Mouse (Mus musculus): Measurements from ENCODE around the gene Pkp3. TPM values are rescaled to one million over a fixed set of nuclear protein-coding genes. Genes with fewer than 3 reads are reported as not detected.
A peak's percentile ranks its signal among the peaks of the same experiment; 100 is the strongest.

Gene Pkp3
- polyA plus RNA-seq, 1 experiment from 2014 or later: 0.67 TPM

DNA sequence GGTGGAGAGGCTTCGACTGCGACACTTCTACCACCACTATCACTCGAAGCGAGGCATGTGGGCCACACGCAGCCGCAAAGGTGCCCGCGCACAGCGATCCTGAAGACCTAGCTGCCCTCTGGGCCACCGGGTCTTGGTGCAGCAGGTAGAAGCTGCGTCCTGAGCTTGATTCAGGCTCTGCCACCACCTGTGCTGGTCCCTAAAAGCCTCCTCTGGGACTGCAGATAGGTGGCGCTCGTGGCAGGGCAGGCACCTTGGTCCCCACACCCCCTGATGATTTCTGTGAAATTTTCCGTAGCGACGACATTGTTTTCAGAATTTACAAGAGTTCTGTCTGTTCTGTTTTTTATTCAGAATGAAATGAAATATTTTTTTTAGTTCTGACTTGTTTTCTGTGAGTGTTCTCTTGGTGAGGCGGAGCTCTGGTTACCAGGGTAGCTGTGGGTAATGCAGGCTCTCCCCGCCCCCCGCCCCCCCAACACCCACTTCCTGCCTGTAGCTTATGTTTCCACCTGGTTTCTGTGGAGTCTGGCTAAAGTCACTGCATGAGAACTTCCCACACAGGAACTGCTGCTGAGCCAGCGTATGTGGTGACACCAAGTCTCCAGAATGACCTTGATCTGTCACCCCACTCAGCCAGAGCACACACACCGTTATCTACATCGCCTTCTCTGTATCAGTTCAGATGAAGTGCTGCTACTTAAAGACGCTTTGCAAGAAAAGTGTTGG, 5.8 kb upstream of the Pkp3 start:
- no peak for ATAC-seq (replicated peaks; ENCODE audit: insufficient number of reproducible peaks, low FRiP score, low TSS enrichment)
- no peak overlapping the region for H3K4me2 ChIP-seq
- no peak overlapping the region for H3K27ac ChIP-seq (ENCODE audit: low read depth, low read length)
- H3K9me3 ChIP-seq (replicated peaks; ENCODE audit: control insufficient read depth, low read length): no peaks in the 10 kb centered on the region
- no peaks in the 10 kb centered on the region for H3K36me3 ChIP-seq (ENCODE audit: control insufficient read depth, insufficient read depth, low read length)
- no peak overlapping the region for H3K9ac ChIP-seq (ENCODE audit: low read depth, low read length)
- no peak overlapping the region for H3K4me3 ChIP-seq (ENCODE audit: low read depth, low read length)
- H3K4me1 ChIP-seq (ENCODE audit: control insufficient read depth, insufficient read depth, low read length): peaks cover 4% of the 10 kb centered on the region
- WGBS (ENCODE audit: insufficient replicate concordance): 18% methylated on average over 23 of the region's 23 CpGs
- peaks cover 70% of the 10 kb centered on the region for H3K27me3 ChIP-seq (ENCODE audit: control insufficient read depth, insufficient read depth, low read length)

DNA sequence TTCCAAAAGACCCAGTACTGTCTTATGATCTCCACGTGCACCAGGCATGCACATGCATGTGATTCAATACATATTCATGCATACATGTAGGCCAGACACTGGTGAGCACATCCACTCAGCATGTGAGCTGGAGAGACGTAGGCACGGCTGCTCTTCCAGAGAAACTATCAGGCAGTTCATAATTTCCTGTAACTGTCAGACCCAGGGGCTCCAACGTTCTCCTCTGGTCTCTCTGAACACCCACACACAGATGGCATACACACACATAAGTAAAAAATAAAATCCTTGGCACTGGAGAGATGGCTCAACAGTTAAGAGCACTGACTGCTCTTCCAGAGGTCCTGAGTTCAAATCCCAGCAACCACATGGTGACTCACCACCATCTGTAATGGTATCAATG, 4.2 kb upstream of the Pkp3 start:
- 75% methylated on average over 4 of the region's 4 CpGs for WGBS (ENCODE audit: insufficient replicate concordance)
- Histone ChIP-seq H3K27me3 (ENCODE audit: control insufficient read depth, insufficient read depth, low read length) (peaks cover 68% of the 10 kb centered on the region), H3K4me1 (ENCODE audit: control insufficient read depth, insufficient read depth, low read length) (peaks cover 4% of the 10 kb centered on the region), H3K36me3 (ENCODE audit: control insufficient read depth, insufficient read depth, low read length) (no peaks in the 10 kb centered on the region), H3K9me3 (replicated peaks; ENCODE audit: control insufficient read depth, low read length) (no peaks in the 10 kb centered on the region), H3K4me2 (no peak overlapping the region), H3K9ac (ENCODE audit: low read depth, low read length) (no peak overlapping the region), H3K4me3 (ENCODE audit: low read depth, low read length) (no peak overlapping the region), H3K27ac (ENCODE audit: low read depth, low read length) (no peak overlapping the region)
- no peak for ATAC-seq (replicated peaks; ENCODE audit: insufficient number of reproducible peaks, low FRiP score, low TSS enrichment)

- Histone ChIP-seq H3K4me3 (ENCODE audit: low read depth, low read length) (no peak overlapping the region), H3K36me3 (ENCODE audit: control insufficient read depth, insufficient read depth, low read length) (no peaks in the 10 kb centered on the region), H3K4me2 (no peak overlapping the region), H3K4me1 (ENCODE audit: control insufficient read depth, insufficient read depth, low read length) (no peaks in the 10 kb centered on the region), H3K9ac (ENCODE audit: low read depth, low read length) (no peak overlapping the region), H3K9me3 (replicated peaks; ENCODE audit: control insufficient read depth, low read length) (no peaks in the 10 kb centered on the region), H3K27ac (ENCODE audit: low read depth, low read length) (no peak overlapping the region), H3K27me3 (ENCODE audit: control insufficient read depth, insufficient read depth, low read length) (peaks cover 69% of the 10 kb centered on the region)
- 79% methylated on average over 4 of the region's 4 CpGs for WGBS (ENCODE audit: insufficient replicate concordance)
- ATAC-seq (replicated peaks; ENCODE audit: insufficient number of reproducible peaks, low FRiP score, low TSS enrichment): no peak
Observed at GRCm38 (mm10) chr7:141078876-141079275, 858 bp downstream of the Pkp3 start.

DNA sequence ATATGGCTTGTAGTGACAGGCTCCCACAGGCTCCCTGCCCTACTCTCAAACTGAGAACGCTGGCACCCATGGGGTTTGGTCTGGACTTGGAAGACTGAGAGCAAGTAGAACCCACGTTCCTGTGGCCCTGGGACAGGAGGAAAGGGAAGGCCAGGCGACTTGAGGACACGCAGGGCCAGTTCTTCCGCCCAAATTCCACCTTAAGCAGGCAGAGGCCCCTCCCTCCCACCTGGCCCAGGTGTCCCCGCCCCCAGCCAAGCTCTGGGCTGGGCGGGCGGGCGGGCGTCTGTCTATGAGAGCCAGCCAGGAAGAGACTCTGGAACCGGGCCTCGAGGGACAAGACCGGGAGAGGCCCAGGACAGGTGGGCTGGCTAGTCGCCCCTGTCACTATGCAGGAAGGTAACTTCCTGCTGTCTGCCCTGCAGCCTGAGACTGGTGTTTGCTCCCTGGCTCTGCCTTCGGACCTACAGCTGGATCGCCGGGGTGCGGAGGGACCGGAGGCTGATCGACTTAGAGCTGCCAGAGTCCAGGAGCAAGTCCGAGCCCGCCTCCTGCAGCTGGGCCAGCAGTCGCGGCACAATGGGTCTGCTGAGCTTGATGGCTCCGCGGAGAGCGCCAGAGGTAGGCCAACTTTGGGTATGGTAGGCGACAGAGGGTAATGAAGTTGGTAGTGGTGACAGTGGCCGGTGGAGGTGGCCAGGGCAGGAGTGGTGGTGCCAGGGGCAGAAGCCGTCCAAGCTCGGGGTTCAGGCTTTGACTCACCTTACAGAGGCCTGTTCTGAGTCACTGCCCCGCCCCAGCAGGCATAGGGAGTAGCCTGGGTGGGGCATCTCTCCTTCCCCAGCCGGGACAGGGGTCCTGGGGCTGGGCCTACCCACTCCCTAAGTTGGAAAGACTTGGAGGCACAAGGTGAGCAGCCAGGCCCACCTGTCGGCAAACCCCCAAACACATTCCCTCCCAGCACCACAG, 1.7 kb downstream of the Pkp3 start:
- H3K36me3 ChIP-seq (ENCODE audit: control insufficient read depth, insufficient read depth, low read length): no peaks in the 10 kb centered on the region
- no peak overlapping the region for H3K4me2 ChIP-seq
- H3K27me3 ChIP-seq (ENCODE audit: control insufficient read depth, insufficient read depth, low read length): peaks cover 67% of the 10 kb centered on the region
- no peak overlapping the region for H3K9ac ChIP-seq (ENCODE audit: low read depth, low read length)
- no peaks in the 10 kb centered on the region for H3K9me3 ChIP-seq (replicated peaks; ENCODE audit: control insufficient read depth, low read length)
- no peak overlapping the region for H3K27ac ChIP-seq (ENCODE audit: low read depth, low read length)
- 20% methylated on average over 34 of the region's 34 CpGs for WGBS (ENCODE audit: insufficient replicate concordance)
- H3K4me1 ChIP-seq (ENCODE audit: control insufficient read depth, insufficient read depth, low read length): no peaks in the 10 kb centered on the region
- no peak for ATAC-seq (replicated peaks; ENCODE audit: insufficient number of reproducible peaks, low FRiP score, low TSS enrichment)
- no peak overlapping the region for H3K4me3 ChIP-seq (ENCODE audit: low read depth, low read length)

DNA sequence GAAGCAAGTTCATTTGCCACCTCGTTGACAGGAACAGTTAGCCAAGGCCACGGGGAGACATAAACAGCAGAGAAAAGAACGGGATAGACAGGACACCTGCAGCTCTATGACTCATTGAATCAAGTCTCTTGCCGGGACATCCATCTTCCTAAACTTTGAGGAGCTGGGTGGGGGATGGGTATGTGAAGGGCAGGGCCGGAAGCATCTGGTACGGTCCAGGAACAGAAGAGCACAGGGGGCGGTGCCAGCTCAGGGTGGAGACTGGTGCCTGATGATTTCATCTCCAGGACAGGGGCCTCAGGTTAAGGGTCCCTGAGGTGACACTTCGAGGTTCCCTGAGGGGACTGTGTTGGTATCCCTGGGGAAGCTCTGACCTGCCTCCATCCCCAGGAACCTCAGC, 9.9 kb downstream of the Pkp3 start:
- Histone ChIP-seq H3K36me3 (ENCODE audit: control insufficient read depth, insufficient read depth, low read length) (no peaks in the 10 kb centered on the region), H3K4me1 (ENCODE audit: control insufficient read depth, insufficient read depth, low read length) (peaks cover 6% of the 10 kb centered on the region), H3K4me2 (no peak overlapping the region; the same call in 1 of the 2 replicates), H3K9ac (ENCODE audit: low read depth, low read length) (no peak overlapping the region), H3K27me3 (ENCODE audit: control insufficient read depth, insufficient read depth, low read length) (peaks cover 57% of the 10 kb centered on the region), H3K27ac (ENCODE audit: low read depth, low read length) (no peak overlapping the region), H3K9me3 (replicated peaks; ENCODE audit: control insufficient read depth, low read length) (no peaks in the 10 kb centered on the region), H3K4me3 (ENCODE audit: low read depth, low read length) (no peak overlapping the region)
- WGBS (ENCODE audit: insufficient replicate concordance): 20% methylated on average over 8 of the region's 8 CpGs
- no peak for ATAC-seq (replicated peaks; ENCODE audit: insufficient number of reproducible peaks, low FRiP score, low TSS enrichment)

- H3K4me3 ChIP-seq (ENCODE audit: low read depth, low read length): peak overlapping the region; percentile 28; the same call in 1 of the 2 replicates
- 5% methylated on average over 18 of the region's 18 CpGs for WGBS (ENCODE audit: insufficient replicate concordance)
- peak overlapping the region; percentile 48 for H3K4me2 ChIP-seq
- no peaks in the 10 kb centered on the region for H3K36me3 ChIP-seq (ENCODE audit: control insufficient read depth, insufficient read depth, low read length)
- H3K27ac ChIP-seq (ENCODE audit: low read depth, low read length): no peak overlapping the region
- H3K9me3 ChIP-seq (replicated peaks; ENCODE audit: control insufficient read depth, low read length): no peaks in the 10 kb centered on the region
- H3K9ac ChIP-seq (ENCODE audit: low read depth, low read length): no peak overlapping the region
- peaks cover 61% of the 10 kb centered on the region for H3K27me3 ChIP-seq (ENCODE audit: control insufficient read depth, insufficient read depth, low read length)
- ATAC-seq (replicated peaks; ENCODE audit: insufficient number of reproducible peaks, low FRiP score, low TSS enrichment): no peak
- H3K4me1 ChIP-seq (ENCODE audit: control insufficient read depth, insufficient read depth, low read length): peaks cover 6% of the 10 kb centered on the region
Observed at GRCm38 (mm10) chr7:141088473-141088872, 10.5 kb downstream of the Pkp3 start.

DNA sequence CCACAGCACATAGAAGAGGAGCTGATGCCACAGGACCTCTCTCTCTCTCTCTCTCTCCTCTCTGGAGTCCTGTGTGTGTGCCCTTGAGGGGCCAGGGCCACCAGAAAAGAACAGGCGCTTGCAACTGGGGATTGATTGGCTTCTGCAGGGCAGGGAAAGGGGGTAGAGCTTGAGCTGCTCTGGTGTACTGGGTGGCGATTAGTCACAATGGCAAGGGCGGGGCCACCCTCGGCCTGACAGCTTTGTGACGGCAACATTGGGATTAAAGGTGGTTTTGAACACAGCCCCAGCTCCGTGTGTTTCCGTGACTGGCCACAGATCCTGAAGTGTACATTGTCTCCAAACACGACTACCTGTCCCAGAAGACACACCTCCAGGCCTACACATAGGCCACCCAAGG, 12.2 kb downstream of the Pkp3 start:
- H3K4me2 ChIP-seq: no peak overlapping the region
- ATAC-seq (replicated peaks; ENCODE audit: insufficient number of reproducible peaks, low FRiP score, low TSS enrichment): no peak
- no peak overlapping the region for H3K4me3 ChIP-seq (ENCODE audit: low read depth, low read length)
- H3K9ac ChIP-seq (ENCODE audit: low read depth, low read length): no peak overlapping the region
- peaks cover 62% of the 10 kb centered on the region for H3K27me3 ChIP-seq (ENCODE audit: control insufficient read depth, insufficient read depth, low read length)
- peaks cover 6% of the 10 kb centered on the region for H3K4me1 ChIP-seq (ENCODE audit: control insufficient read depth, insufficient read depth, low read length)
- no peak overlapping the region for H3K27ac ChIP-seq (ENCODE audit: low read depth, low read length)
- WGBS (ENCODE audit: insufficient replicate concordance): 67% methylated on average over 8 of the region's 8 CpGs
- H3K9me3 ChIP-seq (replicated peaks; ENCODE audit: control insufficient read depth, low read length): no peaks in the 10 kb centered on the region
- no peaks in the 10 kb centered on the region for H3K36me3 ChIP-seq (ENCODE audit: control insufficient read depth, insufficient read depth, low read length)

DNA sequence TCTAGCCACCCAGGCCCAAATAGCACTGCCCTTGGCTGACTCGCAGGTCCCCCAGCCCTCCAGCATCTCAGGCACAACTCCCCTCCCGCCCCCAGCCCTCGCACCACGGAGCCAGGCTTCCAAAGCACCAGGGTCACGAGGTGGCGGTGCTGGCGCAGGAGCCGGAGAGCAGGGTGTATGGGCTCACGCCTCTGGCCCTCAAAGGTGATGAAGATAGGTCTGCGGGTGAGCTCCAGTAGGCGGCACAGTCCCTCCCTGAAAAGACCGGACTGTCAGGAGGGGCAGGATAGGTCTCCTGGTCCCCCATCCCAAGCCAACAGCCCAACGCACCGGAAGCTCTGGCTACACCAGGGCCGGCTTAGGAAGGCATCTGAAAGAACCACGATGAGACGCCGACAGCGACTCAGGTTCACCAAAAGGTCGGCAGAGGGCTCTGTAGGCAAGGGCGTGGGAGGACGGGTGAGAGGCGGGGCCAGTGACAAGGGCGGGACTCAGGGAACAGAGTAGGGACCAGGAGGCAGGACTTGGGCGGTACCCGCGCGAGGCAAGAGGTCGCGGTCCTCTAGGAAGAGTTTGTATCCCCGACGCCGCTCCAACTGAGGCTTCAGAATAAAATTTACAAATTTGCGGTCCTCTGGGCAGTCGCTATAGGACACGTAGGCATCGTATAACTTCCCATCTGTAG, 14.2 kb downstream of the Pkp3 start:
- no peak overlapping the region for H3K27ac ChIP-seq (ENCODE audit: low read depth, low read length)
- H3K9ac ChIP-seq (ENCODE audit: low read depth, low read length): peak overlapping the region; percentile 29; the same call in 1 of the 2 replicates
- peak; percentile 84 for ATAC-seq (replicated peaks; ENCODE audit: insufficient number of reproducible peaks, low FRiP score, low TSS enrichment)
- H3K36me3 ChIP-seq (ENCODE audit: control insufficient read depth, insufficient read depth, low read length): no peaks in the 10 kb centered on the region
- H3K9me3 ChIP-seq (replicated peaks; ENCODE audit: control insufficient read depth, low read length): no peaks in the 10 kb centered on the region
- peak overlapping the region; percentile 28 for H3K4me3 ChIP-seq (ENCODE audit: low read depth, low read length)
- H3K27me3 ChIP-seq (ENCODE audit: control insufficient read depth, insufficient read depth, low read length): peaks cover 59% of the 10 kb centered on the region
- peaks cover 10% of the 10 kb centered on the region for H3K4me1 ChIP-seq (ENCODE audit: control insufficient read depth, insufficient read depth, low read length)
- 7% methylated on average over 37 of the region's 37 CpGs for WGBS (ENCODE audit: insufficient replicate concordance)
- H3K4me2 ChIP-seq: peak overlapping the region; percentile 60

Data from heart, embryonic 11.5 days (tissue).